Mouse (Mus musculus): ENCODE results near the gene Dusp27.

- TF ChIP-seq CTCF (IDR thresholded peaks at IDR 0.05; ENCODE audit: low read depth) = no peak
- no peak for TF ChIP-seq EP300 (IDR thresholded peaks at IDR 0.05; ENCODE audit: low read depth)
Observed at GRCm38 (mm10) chr1:166053285-166053955, 74.3 kb downstream of the Dusp27 start.
